8 mouse cellular contexts compared by ENCODE assay signal in the genomic region with DNA sequence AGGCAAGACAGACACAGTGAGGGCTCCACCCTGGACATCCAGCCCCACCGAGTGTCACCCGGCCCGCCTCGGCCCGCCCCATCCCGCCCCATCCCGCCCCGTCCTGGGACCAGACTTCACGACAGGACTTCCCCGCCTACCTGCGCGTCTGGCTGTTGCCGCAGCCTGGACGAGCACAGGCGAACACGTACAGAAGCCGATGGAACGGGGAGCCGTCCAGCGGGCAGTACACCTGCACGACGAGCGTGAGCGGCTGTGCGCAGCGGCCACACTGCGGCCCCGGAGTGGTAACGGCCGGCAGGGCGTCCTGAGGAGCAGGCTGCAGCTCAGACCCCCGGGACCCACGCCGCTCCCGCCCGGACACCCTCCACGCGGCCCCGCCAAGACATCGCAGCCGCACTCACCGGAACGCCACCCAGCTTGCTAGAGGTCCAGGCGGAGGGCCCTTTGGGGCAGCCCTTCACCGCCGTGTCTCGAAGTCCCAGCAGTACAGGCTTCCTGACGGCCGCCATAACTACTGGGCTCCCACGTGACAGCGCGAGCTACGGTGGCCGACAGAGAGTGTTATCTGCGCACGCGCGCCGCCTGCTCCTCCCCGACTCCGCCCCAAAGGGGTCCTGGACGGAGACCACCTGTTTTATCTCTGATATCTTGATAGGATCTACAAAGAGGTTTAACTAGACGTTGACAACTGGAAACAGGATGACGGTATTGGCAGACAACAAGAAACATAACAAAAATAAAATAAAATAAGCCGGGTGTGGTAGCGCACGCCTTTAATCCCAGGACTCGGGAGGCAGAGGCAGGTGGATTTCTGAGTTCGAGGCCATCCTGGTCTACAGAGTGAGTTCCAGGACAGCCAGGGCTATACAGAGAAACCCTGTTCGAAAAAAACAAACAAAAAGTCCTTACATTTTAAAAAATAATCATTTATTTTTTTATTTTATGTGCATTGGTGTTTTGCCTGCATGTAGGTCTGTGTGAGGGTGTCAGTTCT. TPM values are rescaled to one million over a fixed set of nuclear protein-coding genes. Genes with fewer than 3 reads are reported as not detected.
DNase-seq lines count a peak whose midpoint lies in the region; ATAC-seq and TF ChIP-seq lines count a peak whose summit lies in the region.

A gene (minus strand): TSS at position 530 of the 997 bp plus-strand sequence.

- H3K27me3 ChIP-seq in forebrain, embryonic 16.5 days (replicated peaks; ENCODE audit: control insufficient read depth, insufficient read depth, low read length): no peaks in the 10 kb centered on the region
- H3K27me3 ChIP-seq in lung, embryonic 14.5 days (ENCODE audit: insufficient read depth, low read length): no peaks in the 10 kb centered on the region
- no peaks in the 10 kb centered on the region for H3K27me3 ChIP-seq in thymus, adult 2 months (ENCODE audit: control insufficient read depth, insufficient read depth, low read length)

- peak within 1 kb of the TSS; percentile 71 for H3K4me2 ChIP-seq in forebrain, embryonic 16.5 days (ENCODE audit: low read length)
- peak within 1 kb of the TSS; percentile 82 for H3K4me2 ChIP-seq in lung, embryonic 14.5 days

- H3K36me3 ChIP-seq in ES-E14 (ENCODE audit: control insufficient read depth, insufficient read depth, low read length, poor library complexity, severe bottlenecking): peaks cover 20% of the 10 kb centered on the region
- H3K36me3 ChIP-seq in forebrain, embryonic 16.5 days (ENCODE audit: control insufficient read depth, insufficient read depth): peaks cover 10% of the 10 kb centered on the region
- H3K36me3 ChIP-seq in lung, embryonic 14.5 days (ENCODE audit: insufficient read depth): peaks cover 30% of the 10 kb centered on the region
- H3K36me3 ChIP-seq in thymus, adult 2 months (ENCODE audit: control insufficient read depth, insufficient read depth, low read length): peaks cover 4% of the 10 kb centered on the region

- H3K4me1 ChIP-seq in ES-E14 (ENCODE audit: control insufficient read depth in 2 of 2, insufficient read depth in 2 of 2, low read length in 2 of 2, poor library complexity in 1 of 2): peaks cover 0 to 2% of the 10 kb centered on the region in 2 experiments; a peak in 1 of 4 replicates
- H3K4me1 ChIP-seq in forebrain, embryonic 16.5 days (replicated peaks; ENCODE audit: control insufficient read depth, insufficient read depth, low read length): peaks cover 8% of the 10 kb centered on the region
- H3K4me1 ChIP-seq in lung, embryonic 14.5 days (ENCODE audit: insufficient read depth): no peaks in the 10 kb centered on the region
- peaks cover 3% of the 10 kb centered on the region; the same call in 1 of the 2 replicates for H3K4me1 ChIP-seq in olfactory bulb, adult 2 months (ENCODE audit: control insufficient read depth, insufficient read depth, low read length)
- H3K4me1 ChIP-seq in thymus, adult 2 months (replicated peaks; ENCODE audit: control insufficient read depth, insufficient read depth, low read length): peaks cover 2% of the 10 kb centered on the region; the same call in 1 of the 2 replicates

- H3K9ac ChIP-seq in ES-E14 (ENCODE audit: insufficient read depth, low read depth, low read length, poor library complexity, severe bottlenecking): peak within 1 kb of the TSS; percentile 100
- peak within 1 kb of the TSS; percentile 94 for H3K9ac ChIP-seq in forebrain, embryonic 16.5 days (replicated peaks; ENCODE audit: low read depth, low read length)
- peak within 1 kb of the TSS; percentile 89 for H3K9ac ChIP-seq in lung, embryonic 14.5 days

- intact Hi-C loops in heart, postnatal 36 days (cut with DNase I): loop anchor here (5.0 to 10.0 kb wide), 3 partner anchors 36 to 212 kb away; a partner anchor contains a TSS

- WGBS in forebrain, embryonic 16.5 days: 3% methylated on average over 70 of the region's 70 CpGs
- WGBS in lung, embryonic 14.5 days: 2% methylated on average over 70 of the region's 70 CpGs
- WGBS in olfactory bulb, adult 2 months: 3% methylated on average over 70 of the region's 70 CpGs
- 2% methylated on average over 70 of the region's 70 CpGs for WGBS in thymus, adult 2 months

- DNase-seq in ES-E14 (ENCODE audit: low read depth, low spot score): peak; percentile 77
- peak; percentile 92 for DNase-seq in cerebellum, adult 11-12 months
- peak; percentile 93 to 94 for DNase-seq in heart, postnatal 36 days
- peak; percentile 91 to 95 for DNase-seq in layer of hippocampus, adult 2 months (ENCODE audit: low spot score in 2 of 2)
- peak; percentile 95 for DNase-seq in lung, embryonic 14.5 days
- peak; percentile 92 for DNase-seq in thymus, adult 2 months

- in situ Hi-C loops in ES-E14 (cut with MboI; ENCODE audit: low sequenced_read_pairs in 2 of 2, unreplicated experiment in 2 of 2): no loop called here

- peak within 1 kb of the TSS; percentile 87 to 98 for H3K4me3 ChIP-seq in ES-E14 (ENCODE audit: insufficient read depth in 1 of 2, low read depth in 1 of 2, low read length in 2 of 2, poor library complexity in 1 of 2, severe bottlenecking in 1 of 2)
- H3K4me3 ChIP-seq in forebrain, embryonic 16.5 days (replicated peaks; ENCODE audit: low read length): peak within 1 kb of the TSS; percentile 63
- H3K4me3 ChIP-seq in layer of hippocampus, adult 2 months: peak within 1 kb of the TSS; percentile 98
- H3K4me3 ChIP-seq in lung, embryonic 14.5 days (ENCODE audit: low read depth, low read length): peak within 1 kb of the TSS; percentile 98
- peak within 1 kb of the TSS; percentile 88 for H3K4me3 ChIP-seq in olfactory bulb, adult 2 months (ENCODE audit: insufficient read depth, low read depth, low read length)
- H3K4me3 ChIP-seq in thymus, adult 2 months (ENCODE audit: control insufficient read depth, insufficient read depth, low read length): peak within 1 kb of the TSS; percentile 98

- ATAC-seq in forebrain, embryonic 16.5 days: peak; percentile 96
- ATAC-seq in lung, embryonic 14.5 days (ENCODE audit: insufficient read depth): peak; percentile 94

- peak within 1 kb of the TSS; percentile 85 for H3K27ac ChIP-seq in ES-E14 (ENCODE audit: insufficient read depth, low read depth, low read length, poor library complexity, severe bottlenecking)
- H3K27ac ChIP-seq in forebrain, embryonic 16.5 days (ENCODE audit: low read length): peak within 1 kb of the TSS; percentile 52; the same call in 1 of the 2 replicates
- peak within 1 kb of the TSS; percentile 90 for H3K27ac ChIP-seq in layer of hippocampus, adult 2 months
- H3K27ac ChIP-seq in lung, embryonic 14.5 days (ENCODE audit: low read depth): peak within 1 kb of the TSS; percentile 65; the same call in 1 of the 2 replicates
- H3K27ac ChIP-seq in olfactory bulb, adult 2 months (ENCODE audit: insufficient read depth, low read depth, low read length): no peak within 1 kb of the TSS
- no peak within 1 kb of the TSS for H3K27ac ChIP-seq in thymus, adult 2 months (ENCODE audit: control insufficient read depth, insufficient read depth, low read length)

- no peaks in the 10 kb centered on the region for H3K9me3 ChIP-seq in ES-E14 (ENCODE audit: control insufficient read depth, insufficient read depth, low read depth, low read length)
- H3K9me3 ChIP-seq in forebrain, embryonic 16.5 days (ENCODE audit: control insufficient read depth, low read length): no peaks in the 10 kb centered on the region
- H3K9me3 ChIP-seq in lung, embryonic 14.5 days (ENCODE audit: low read depth, low read length): no peaks in the 10 kb centered on the region

- peak; percentile 51; the same call in 1 of the 2 replicates for TF ChIP-seq POLR2A in olfactory bulb, adult 2 months (IDR thresholded peaks at IDR 0.05; ENCODE audit: insufficient read depth, low read depth, low read length)
- peak; percentile 50; the same call in 1 of the 2 replicates for TF ChIP-seq POLR2A in thymus, adult 2 months (IDR thresholded peaks at IDR 0.05; ENCODE audit: control insufficient read depth, extremely low read depth, insufficient read depth, low read length, poor library complexity)

- TF ChIP-seq CTCF in layer of hippocampus, adult 2 months (conservative IDR thresholded peaks at IDR 0.05): no peak
- no peak for TF ChIP-seq CTCF in lung, embryonic 14.5 days (IDR thresholded peaks at IDR 0.05; ENCODE audit: low read depth)
- no peak for TF ChIP-seq CTCF in olfactory bulb, adult 2 months (IDR thresholded peaks at IDR 0.05; ENCODE audit: insufficient read depth, low read depth, low read length)
- 0 out of 2 replicates have a peak, but pooled peaks have one; percentile 40 for TF ChIP-seq CTCF in thymus, adult 2 months (IDR thresholded peaks at IDR 0.05; ENCODE audit: borderline replicate concordance, control insufficient read depth, extremely low read depth, insufficient read depth, low read length, poor library complexity)

TF ChIP-seq in ES-E14, 5 proteins besides CTCF, POLR2A, EP300 and RAD21:
- TF ChIP-seq ZNF384 (IDR thresholded peaks at IDR 0.05; ENCODE audit: low read depth, low read length): no peak
- no peak for TF ChIP-seq ZC3H11A (IDR thresholded peaks at IDR 0.05; ENCODE audit: borderline replicate concordance, low read depth, low read length)
- peak; percentile 72 for TF ChIP-seq HCFC1 (IDR thresholded peaks at IDR 0.05; ENCODE audit: borderline replicate concordance, insufficient read depth, low read length)
- TF ChIP-seq CHD2 (IDR thresholded peaks at IDR 0.05; ENCODE audit: low read depth, low read length): no peak
TF ChIP-seq in ES-E14: peak in this region for 1.

RNA-seq across cellular contexts. Expression of the gene that starts here (rescaled TPM):
- 57.7 and 69.2 TPM in 2 replicates for total RNA-seq in ES-E14 (2012; rRNA removed)
- polyA plus RNA-seq in forebrain, embryonic 16.5 days (2015; fragmentation: Nextera tagmentation; extraction: Ambion mirVana): 71.2 and 92.6 TPM in 2 replicates
- total RNA-seq in heart, postnatal 36 days (2021): 10 to 100 TPM; 21.9 to 22.1 TPM
- 10 to 100 TPM; 24.5 to 26.8 TPM for total RNA-seq in layer of hippocampus, adult 2 months (2021)
- 53.7 and 54.1 TPM in 2 replicates for polyA plus RNA-seq in lung, embryonic 14.5 days (2014; fragmentation: Nextera tagmentation; extraction: Ambion mirVana)
- polyA plus RNA-seq in olfactory bulb, adult 2 months (2012; ENCODE audit: insufficient read depth, insufficient read length, low replicate concordance, missing spikeins): not detected in 2 replicates
- 39.5 and 40.6 TPM in 2 replicates for polyA plus RNA-seq in thymus, adult 2 months (2012; rRNA removed)

Comparison
In these comparisons a context has a peak if more than half of its experiments do, and no peak if none do; other contexts are left out.
1. RNA of the gene that starts here (polyA plus RNA-seq): 71.2 to 92.6 TPM in forebrain, embryonic 16.5 days, 53.7 to 54.1 TPM in lung, embryonic 14.5 days and 39.5 to 40.6 TPM in thymus, adult 2 months; not detected in olfactory bulb, adult 2 months; every median in the first group is over 10 times any median in the second.
2. H3K27ac ChIP-seq: peak in ES-E14 (single experiment), forebrain, embryonic 16.5 days (single experiment), layer of hippocampus, adult 2 months (single experiment) and lung, embryonic 14.5 days (single experiment); none in olfactory bulb, adult 2 months (single experiment) and thymus, adult 2 months (single experiment).
3. Peak in every context shown above with its lines, with median percentiles within 50 percentile points of each other: DNase-seq, H3K4me3 ChIP-seq and H3K9ac ChIP-seq.